Mouse (Mus musculus): ENCODE measurements around the gene Fezf1. TPM values are rescaled to one million over a fixed set of nuclear protein-coding genes. Genes with fewer than 3 reads are reported as not detected.

The Fezf1 gene
- total and polyA plus RNA-seq, 3 experiments = not detected

DNA sequence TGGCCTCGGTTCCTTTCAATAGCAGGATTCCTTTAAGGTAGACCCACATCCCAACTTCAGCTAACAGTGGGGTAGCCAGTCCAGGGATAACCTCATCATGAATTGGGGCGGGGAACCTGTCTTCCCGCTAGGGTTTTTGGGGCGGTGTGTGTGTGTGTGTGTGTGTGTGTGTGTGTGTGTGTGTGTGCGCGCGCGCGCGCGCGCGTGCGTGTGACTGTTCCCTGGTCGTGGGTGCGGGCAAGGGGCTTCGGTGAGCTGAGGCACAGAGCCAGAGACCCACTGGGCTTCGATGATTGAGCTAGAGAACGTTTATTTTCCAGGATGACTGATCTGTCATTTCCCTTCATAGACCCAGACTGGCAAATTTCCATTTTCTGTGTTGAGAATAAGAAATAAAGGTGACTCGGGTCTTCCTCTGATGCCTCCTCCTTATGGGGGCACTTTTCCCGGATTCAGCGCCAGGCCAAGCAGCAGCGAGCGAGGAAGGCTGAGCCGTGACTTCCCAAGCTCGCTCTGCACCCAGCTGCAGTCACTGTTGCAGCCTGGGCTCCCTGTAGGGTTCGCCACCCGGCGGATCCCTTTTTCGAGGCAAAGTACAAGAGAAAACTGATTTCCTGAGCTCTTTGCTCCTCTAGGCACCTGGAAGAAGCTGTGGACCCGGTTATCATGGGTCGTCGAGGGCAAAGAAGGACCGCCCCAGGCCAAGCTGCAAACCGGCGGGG, 12.0 kb upstream of the Fezf1 start:
- Histone ChIP-seq H3K9ac (ENCODE audit: control insufficient read depth, low read depth, low read length, poor library complexity, severe bottlenecking) (no peak overlapping the region), H3K79me2 (ENCODE audit: control insufficient read depth, insufficient read depth, low read length, poor library complexity) (no peaks in the 10 kb centered on the region), H3K27ac (ENCODE audit: control insufficient read depth, low read depth, low read length) (no peak overlapping the region), H3K27me3 (ENCODE audit: control insufficient read depth in 1 of 2, insufficient read depth in 2 of 2, low read length in 2 of 2) (no peaks in the 10 kb centered on the region), H3K4me3 (ENCODE audit: control insufficient read depth in 1 of 2, insufficient read depth in 1 of 2, low read depth in 2 of 2, low read length in 2 of 2) (no peak overlapping the region), H3K9me3 (replicated peaks; ENCODE audit: insufficient read depth, low read length) (no peaks in the 10 kb centered on the region), H3K4me1 (ENCODE audit: control insufficient read depth in 1 of 2, insufficient read depth in 2 of 2, low read length in 2 of 2) (no peaks in the 10 kb centered on the region), H3K36me3 (ENCODE audit: control insufficient read depth in 1 of 2, insufficient read depth in 2 of 2, low read length in 2 of 2) (no peaks in the 10 kb centered on the region)
- no peak for DNase-seq (ENCODE audit: low read depth, low spot score)
- TF ChIP-seq RAD21 (IDR thresholded peaks at IDR 0.05; ENCODE audit: low read depth, low read length) = no peak
- TF ChIP-seq USF2 (IDR thresholded peaks at IDR 0.05; ENCODE audit: borderline replicate concordance in 1 of 2, insufficient read depth in 1 of 2, low read depth in 1 of 2, low read length in 2 of 2) = no peak
- TF ChIP-seq POLR2AphosphoS2 (IDR thresholded peaks at IDR 0.05; ENCODE audit: low read length) = no peak
- TF ChIP-seq KAT2A (conservative IDR thresholded peaks at IDR 0.05; ENCODE audit: low read depth, low read length) = no peak
- no peak for TF ChIP-seq BHLHE40 (IDR thresholded peaks at IDR 0.05; ENCODE audit: borderline replicate concordance, low read depth, low read length)
- TF ChIP-seq MYB (IDR thresholded peaks at IDR 0.05; ENCODE audit: low read depth, low read length) = no peak
- no peak for TF ChIP-seq ZC3H11A (IDR thresholded peaks at IDR 0.05; ENCODE audit: low read depth, low read length)
- no peak for TF ChIP-seq NRF1 (IDR thresholded peaks at IDR 0.05; ENCODE audit: insufficient read depth, low read depth, low read length, poor library complexity, severe bottlenecking)
- no peak for TF ChIP-seq CHD1 (IDR thresholded peaks at IDR 0.05; ENCODE audit: low read depth, low read length)
- no peak for TF ChIP-seq GATA1 (IDR thresholded peaks at IDR 0.05; ENCODE audit: low read depth, low read length)
- TF ChIP-seq MYC (IDR thresholded peaks at IDR 0.05; ENCODE audit: low read depth, low read length) = no peak
- no peak for TF ChIP-seq ZMIZ1 (IDR thresholded peaks at IDR 0.05; ENCODE audit: low read depth, low read length)
- TF ChIP-seq MAFK (IDR thresholded peaks at IDR 0.05; ENCODE audit: borderline replicate concordance, low read depth, low read length) = no peak
- no peak for TF ChIP-seq E2F4 (IDR thresholded peaks at IDR 0.05; ENCODE audit: borderline replicate concordance, low read depth, low read length)
- TF ChIP-seq CHD2 (IDR thresholded peaks at IDR 0.05; ENCODE audit: low read length) = no peak

DNA sequence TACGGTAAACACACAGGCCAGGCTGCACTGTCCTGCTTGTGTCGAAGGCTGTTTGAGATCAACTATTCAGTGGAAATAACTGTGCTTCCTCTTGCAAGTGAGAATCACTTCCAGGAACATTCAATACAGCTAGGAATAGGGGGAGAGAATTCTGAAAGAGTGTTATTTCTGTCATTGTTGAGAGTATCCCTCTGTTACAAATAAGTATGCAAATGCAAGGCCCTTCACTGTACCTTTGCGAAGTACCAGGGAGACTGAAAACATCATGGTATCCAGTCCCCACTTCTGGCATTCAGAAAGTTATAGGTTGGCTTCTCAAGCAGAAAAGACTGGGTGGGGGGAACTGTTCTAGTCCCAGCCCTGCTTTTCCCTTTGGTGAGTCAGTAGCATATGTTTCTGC, 9.8 kb upstream of the Fezf1 start:
- Histone ChIP-seq H3K9me3 (replicated peaks; ENCODE audit: insufficient read depth, low read length) (no peaks in the 10 kb centered on the region), H3K36me3 (ENCODE audit: control insufficient read depth in 1 of 2, insufficient read depth in 2 of 2, low read length in 2 of 2) (no peaks in the 10 kb centered on the region), H3K27ac (ENCODE audit: control insufficient read depth, low read depth, low read length) (no peak overlapping the region), H3K4me3 (ENCODE audit: control insufficient read depth in 1 of 2, insufficient read depth in 1 of 2, low read depth in 2 of 2, low read length in 2 of 2) (no peak overlapping the region), H3K27me3 (ENCODE audit: control insufficient read depth in 1 of 2, insufficient read depth in 2 of 2, low read length in 2 of 2) (no peaks in the 10 kb centered on the region), H3K4me1 (ENCODE audit: control insufficient read depth in 1 of 2, insufficient read depth in 2 of 2, low read length in 2 of 2) (no peaks in the 10 kb centered on the region), H3K9ac (ENCODE audit: control insufficient read depth, low read depth, low read length, poor library complexity, severe bottlenecking) (no peak overlapping the region), H3K79me2 (ENCODE audit: control insufficient read depth, insufficient read depth, low read length, poor library complexity) (no peaks in the 10 kb centered on the region)
- DNase-seq (ENCODE audit: low read depth, low spot score) = no peak
- TF ChIP-seq UBTF (IDR thresholded peaks at IDR 0.05; ENCODE audit: borderline replicate concordance, insufficient read depth, low read depth, low read length) = no peak
- no peak for TF ChIP-seq MAX (IDR thresholded peaks at IDR 0.05; ENCODE audit: low read length)
- TF ChIP-seq RCOR1 (IDR thresholded peaks at IDR 0.05; ENCODE audit: low read depth, low read length) = no peak
